Mouse (Mus musculus): ENCODE results near the gene Rpl36al. TPM values are rescaled to one million over a fixed set of nuclear protein-coding genes. Genes with fewer than 3 reads are reported as not detected.
A peak's percentile ranks its signal among the peaks of the same experiment; 100 is the strongest.

Rpl36al gene
- polyA plus RNA-seq, 1 experiment from 2014 or later, result 435 TPM

- Histone ChIP-seq H3K36me3 (ENCODE audit: control insufficient read depth, insufficient read depth) (peaks cover 17% of the 10 kb centered on the region), H3K9me3 (replicated peaks; ENCODE audit: control insufficient read depth, low read length) (no peaks in the 10 kb centered on the region), H3K4me2 (ENCODE audit: low read depth, low read length) (peak overlapping the region; percentile 99), H3K4me1 (ENCODE audit: control insufficient read depth, insufficient read depth, low read length) (peaks cover 21% of the 10 kb centered on the region), H3K27me3 (ENCODE audit: control insufficient read depth, insufficient read depth, low read length) (no peaks in the 10 kb centered on the region), H3K27ac (ENCODE audit: low read length) (peak overlapping the region; percentile 94), H3K4me3 (ENCODE audit: low read length) (peak overlapping the region; percentile 100), H3K9ac (ENCODE audit: low read length) (peak overlapping the region; percentile 96)
- under 1% methylated on average over 88 of the region's 94 CpGs for WGBS
- ATAC-seq (replicated peaks; ENCODE audit: extremely low read depth, insufficient read depth, low FRiP score), result peak; percentile 71
These were observed 13.7 kb upstream of the Rpl36al start for GRCm38 (mm10) chr12:69197378-69198163.

GRCm38 (mm10) chr12:69196444-69197377 lies 12.8 kb upstream of the Rpl36al start, which contains the start of gene Gm49383:
TSS of gene Gm49383 (minus strand) at chr12:69197104.
- Histone ChIP-seq H3K27ac (ENCODE audit: low read length) (peak within 1 kb of the TSS; percentile 94), H3K4me1 (ENCODE audit: control insufficient read depth, insufficient read depth, low read length) (peaks cover 21% of the 10 kb centered on the region), H3K36me3 (ENCODE audit: control insufficient read depth, insufficient read depth) (peaks cover 20% of the 10 kb centered on the region), H3K4me2 (ENCODE audit: low read depth, low read length) (peak within 1 kb of the TSS; percentile 99), H3K27me3 (ENCODE audit: control insufficient read depth, insufficient read depth, low read length) (no peaks in the 10 kb centered on the region), H3K9me3 (replicated peaks; ENCODE audit: control insufficient read depth, low read length) (no peaks in the 10 kb centered on the region), H3K9ac (ENCODE audit: low read length) (peak within 1 kb of the TSS; percentile 96), H3K4me3 (ENCODE audit: low read length) (peak within 1 kb of the TSS; percentile 100)
- peak; percentile 64 for ATAC-seq (replicated peaks; ENCODE audit: extremely low read depth, insufficient read depth, low FRiP score)
- under 1% methylated on average over 75 of the region's 75 CpGs for WGBS

DNA sequence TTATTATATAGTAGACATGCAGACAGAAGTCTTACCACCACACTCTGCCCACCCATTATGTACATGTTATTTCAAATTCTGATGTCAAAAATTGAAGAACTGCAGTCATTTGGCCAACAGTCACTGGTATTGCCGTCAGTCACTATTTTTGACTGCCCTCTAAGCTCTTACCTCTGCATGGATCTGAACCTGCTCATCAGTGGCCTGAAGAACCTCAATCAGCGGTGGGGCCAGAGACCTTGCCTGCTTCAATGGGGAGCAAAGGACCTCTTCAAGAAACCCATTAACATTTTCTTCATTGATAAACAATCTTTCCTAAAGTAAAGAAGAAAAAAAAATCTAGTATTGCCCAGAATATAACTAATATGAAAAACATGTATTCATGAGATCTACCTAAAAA lies 8.8 kb upstream of the Rpl36al start:
- Histone ChIP-seq H3K27me3 (ENCODE audit: control insufficient read depth, insufficient read depth, low read length) (no peaks in the 10 kb centered on the region), H3K9ac (ENCODE audit: low read length) (no peak overlapping the region), H3K36me3 (ENCODE audit: control insufficient read depth, insufficient read depth) (peaks cover 9% of the 10 kb centered on the region; the same call in 1 of the 2 replicates), H3K4me2 (ENCODE audit: low read depth, low read length) (no peak overlapping the region), H3K9me3 (replicated peaks; ENCODE audit: control insufficient read depth, low read length) (no peaks in the 10 kb centered on the region), H3K27ac (ENCODE audit: low read length) (no peak overlapping the region), H3K4me3 (ENCODE audit: low read length) (no peak overlapping the region), H3K4me1 (ENCODE audit: control insufficient read depth, insufficient read depth, low read length) (peaks cover 7% of the 10 kb centered on the region)
- WGBS, result 90% methylated on average over 2 of the region's 2 CpGs
- ATAC-seq (replicated peaks; ENCODE audit: extremely low read depth, insufficient read depth, low FRiP score), result no peak

GRCm38 (mm10) chr12:69191396-69191795 lies 7.5 kb upstream of the Rpl36al start:
- Histone ChIP-seq H3K4me1 (ENCODE audit: control insufficient read depth, insufficient read depth, low read length) (peaks cover 14% of the 10 kb centered on the region), H3K9me3 (replicated peaks; ENCODE audit: control insufficient read depth, low read length) (no peaks in the 10 kb centered on the region), H3K27ac (ENCODE audit: low read length) (no peak overlapping the region), H3K27me3 (ENCODE audit: control insufficient read depth, insufficient read depth, low read length) (no peaks in the 10 kb centered on the region), H3K36me3 (ENCODE audit: control insufficient read depth, insufficient read depth) (peaks cover 13% of the 10 kb centered on the region), H3K4me2 (ENCODE audit: low read depth, low read length) (no peak overlapping the region), H3K9ac (ENCODE audit: low read length) (no peak overlapping the region), H3K4me3 (ENCODE audit: low read length) (no peak overlapping the region)
- WGBS, result 95% methylated on average over 5 of the region's 5 CpGs
- no peak for ATAC-seq (replicated peaks; ENCODE audit: extremely low read depth, insufficient read depth, low FRiP score)

DNA sequence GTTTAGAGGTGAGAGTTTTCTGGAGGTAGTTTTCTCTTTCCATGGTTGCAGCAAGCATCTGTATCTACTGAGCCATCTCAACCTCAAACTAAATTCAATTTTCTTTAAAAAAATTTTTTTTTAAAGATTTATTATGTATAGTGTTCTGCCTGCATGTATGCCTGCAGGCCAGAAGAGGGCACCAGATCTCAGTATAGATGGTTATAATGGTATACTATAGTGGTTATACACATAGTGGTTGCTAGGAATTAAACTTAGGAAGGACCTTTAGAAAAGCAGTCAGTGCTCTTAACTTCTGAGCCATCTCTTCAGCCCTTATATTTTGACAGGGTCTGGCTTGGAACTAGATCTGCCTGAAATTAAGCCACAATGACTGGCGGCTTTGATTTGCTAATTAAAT lies 6.6 kb upstream of the Rpl36al start:
- H3K9me3 ChIP-seq (replicated peaks; ENCODE audit: control insufficient read depth, low read length), result no peaks in the 10 kb centered on the region
- H3K4me3 ChIP-seq (ENCODE audit: low read length), result no peak overlapping the region
- no peaks in the 10 kb centered on the region for H3K27me3 ChIP-seq (ENCODE audit: control insufficient read depth, insufficient read depth, low read length)
- 97% methylated on average over 1 of the region's 1 CpGs for WGBS
- H3K4me2 ChIP-seq (ENCODE audit: low read depth, low read length), result no peak overlapping the region
- peaks cover 12% of the 10 kb centered on the region for H3K4me1 ChIP-seq (ENCODE audit: control insufficient read depth, insufficient read depth, low read length)
- H3K27ac ChIP-seq (ENCODE audit: low read length), result peak overlapping the region; percentile 54
- H3K9ac ChIP-seq (ENCODE audit: low read length), result no peak overlapping the region
- peaks cover 13% of the 10 kb centered on the region for H3K36me3 ChIP-seq (ENCODE audit: control insufficient read depth, insufficient read depth)
- no peak for ATAC-seq (replicated peaks; ENCODE audit: extremely low read depth, insufficient read depth, low FRiP score)

DNA sequence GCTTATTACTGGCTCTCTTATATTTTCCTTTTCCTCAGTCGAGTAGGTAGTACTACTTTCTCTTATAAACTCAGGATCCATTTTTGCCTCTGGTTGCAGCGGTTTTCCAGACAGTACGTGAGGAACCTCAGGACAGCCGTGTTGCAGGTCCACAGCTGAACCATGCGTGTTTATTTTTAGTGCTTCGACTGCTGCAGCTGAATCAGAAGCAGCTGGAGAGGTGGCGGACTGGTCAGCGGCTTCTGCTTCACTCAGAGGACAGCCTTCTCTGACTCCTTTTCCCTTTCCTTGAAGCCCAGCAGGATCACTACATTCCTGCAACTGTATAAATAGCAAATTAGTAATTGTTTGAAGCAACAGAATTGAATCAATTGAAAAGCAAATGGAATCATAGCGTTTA lies 6.2 kb upstream of the Rpl36al start:
- H3K4me2 ChIP-seq (ENCODE audit: low read depth, low read length), result no peak overlapping the region
- no peaks in the 10 kb centered on the region for H3K9me3 ChIP-seq (replicated peaks; ENCODE audit: control insufficient read depth, low read length)
- ATAC-seq (replicated peaks; ENCODE audit: extremely low read depth, insufficient read depth, low FRiP score), result peak; percentile 64; the same call in 1 of the 2 replicates
- peaks cover 13% of the 10 kb centered on the region for H3K36me3 ChIP-seq (ENCODE audit: control insufficient read depth, insufficient read depth)
- H3K9ac ChIP-seq (ENCODE audit: low read length), result no peak overlapping the region
- no peaks in the 10 kb centered on the region for H3K27me3 ChIP-seq (ENCODE audit: control insufficient read depth, insufficient read depth, low read length)
- H3K4me3 ChIP-seq (ENCODE audit: low read length), result no peak overlapping the region
- WGBS, result 61% methylated on average over 9 of the region's 9 CpGs
- H3K4me1 ChIP-seq (ENCODE audit: control insufficient read depth, insufficient read depth, low read length), result peaks cover 14% of the 10 kb centered on the region
- peak overlapping the region; percentile 54 for H3K27ac ChIP-seq (ENCODE audit: low read length)

GRCm38 (mm10) chr12:69186811-69187471 lies 3.1 kb upstream of the Rpl36al start:
- no peaks in the 10 kb centered on the region for H3K9me3 ChIP-seq (replicated peaks; ENCODE audit: control insufficient read depth, low read length)
- no peak for ATAC-seq (replicated peaks; ENCODE audit: extremely low read depth, insufficient read depth, low FRiP score)
- peak overlapping the region; percentile 30; the same call in 1 of the 2 replicates for H3K4me2 ChIP-seq (ENCODE audit: low read depth, low read length)
- peaks cover 22% of the 10 kb centered on the region for H3K4me1 ChIP-seq (ENCODE audit: control insufficient read depth, insufficient read depth, low read length)
- peaks cover 13% of the 10 kb centered on the region for H3K36me3 ChIP-seq (ENCODE audit: control insufficient read depth, insufficient read depth)
- peak overlapping the region; percentile 31 for H3K27ac ChIP-seq (ENCODE audit: low read length)
- 0 out of 2 replicates have a peak overlapping the region, but pooled peaks have one; percentile 9 for H3K9ac ChIP-seq (ENCODE audit: low read length)
- no peak overlapping the region for H3K4me3 ChIP-seq (ENCODE audit: low read length)
- 58% methylated on average over 5 of the region's 5 CpGs for WGBS
- H3K27me3 ChIP-seq (ENCODE audit: control insufficient read depth, insufficient read depth, low read length), result no peaks in the 10 kb centered on the region

DNA sequence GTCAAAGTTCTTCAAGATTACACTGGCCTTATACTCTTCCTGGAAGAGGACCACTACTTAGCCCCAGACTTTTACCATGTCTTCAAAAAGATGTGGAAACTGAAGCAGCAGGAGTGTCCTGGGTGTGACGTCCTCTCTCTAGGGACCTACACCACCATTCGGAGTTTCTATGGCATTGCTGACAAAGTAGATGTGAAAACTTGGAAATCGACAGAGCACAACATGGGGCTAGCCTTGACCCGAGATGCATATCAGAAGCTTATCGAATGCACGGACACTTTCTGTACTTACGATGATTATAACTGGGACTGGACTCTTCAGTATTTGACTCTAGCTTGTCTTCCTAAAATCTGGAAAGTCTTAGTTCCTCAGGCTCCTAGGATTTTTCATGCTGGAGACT lies 1.5 kb upstream of the Rpl36al start:
- Histone ChIP-seq H3K4me1 (ENCODE audit: control insufficient read depth, insufficient read depth, low read length) (peaks cover 22% of the 10 kb centered on the region), H3K27me3 (ENCODE audit: control insufficient read depth, insufficient read depth, low read length) (no peaks in the 10 kb centered on the region), H3K4me3 (ENCODE audit: low read length) (peak overlapping the region; percentile 92), H3K27ac (ENCODE audit: low read length) (peak overlapping the region; percentile 90), H3K36me3 (ENCODE audit: control insufficient read depth, insufficient read depth) (peaks cover 15% of the 10 kb centered on the region), H3K9me3 (replicated peaks; ENCODE audit: control insufficient read depth, low read length) (no peaks in the 10 kb centered on the region), H3K9ac (ENCODE audit: low read length) (peak overlapping the region; percentile 82), H3K4me2 (ENCODE audit: low read depth, low read length) (peak overlapping the region; percentile 91)
- 71% methylated on average over 7 of the region's 7 CpGs for WGBS
- no peak for ATAC-seq (replicated peaks; ENCODE audit: extremely low read depth, insufficient read depth, low FRiP score)
